Mouse (Mus musculus): ENCODE results near the gene Gpn2. TPM values are rescaled to one million over a fixed set of nuclear protein-coding genes. Genes with fewer than 3 reads are reported as not detected.
A peak's percentile ranks its signal among the peaks of the same experiment; 100 is the strongest.

Gene Gpn2
- polyA plus RNA-seq, 1 experiment from 2014 or later: 26.0 TPM

DNA sequence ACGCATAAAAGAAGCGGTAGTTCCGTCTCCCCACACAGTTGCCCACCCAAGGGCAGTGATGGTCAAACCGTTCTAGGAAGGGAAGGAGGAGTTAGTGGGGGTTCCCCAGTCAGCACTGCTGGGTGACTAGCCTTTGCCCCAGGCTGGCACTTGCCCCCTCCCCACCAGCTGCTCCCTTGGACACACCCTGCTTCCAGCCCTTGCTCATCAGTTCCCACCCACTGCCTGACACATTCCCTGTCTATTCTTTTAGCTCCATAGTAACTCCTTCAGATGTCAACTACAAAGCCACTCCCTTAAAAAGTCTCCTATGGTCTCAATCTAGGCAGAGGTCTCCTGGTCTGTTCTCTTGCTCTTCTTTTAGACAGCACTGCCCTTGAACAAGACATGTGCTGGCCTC is 29.7 kb downstream of the Gpn2 start:
- no peak overlapping the region for H3K4me2 ChIP-seq
- H3K27ac ChIP-seq: no peak overlapping the region
- H3K9ac ChIP-seq: no peak overlapping the region
- no peak overlapping the region for H3K4me3 ChIP-seq (replicated peaks)
- peaks cover 40% of the 10 kb centered on the region for H3K36me3 ChIP-seq (replicated peaks)
- H3K9me3 ChIP-seq: 0 out of 2 replicates have a peak, but pooled peaks cover 9% of the 10 kb centered on the region
- ATAC-seq (ENCODE audit: low FRiP score): no peak
- H3K4me1 ChIP-seq: no peaks in the 10 kb centered on the region
- WGBS: 89% methylated on average over 4 of the region's 4 CpGs
- no peaks in the 10 kb centered on the region for H3K27me3 ChIP-seq

GRCm38 (mm10) chr4:133614274-133614761 is 30.2 kb downstream of the Gpn2 start:
- H3K36me3 ChIP-seq (replicated peaks): peaks cover 40% of the 10 kb centered on the region

DNA sequence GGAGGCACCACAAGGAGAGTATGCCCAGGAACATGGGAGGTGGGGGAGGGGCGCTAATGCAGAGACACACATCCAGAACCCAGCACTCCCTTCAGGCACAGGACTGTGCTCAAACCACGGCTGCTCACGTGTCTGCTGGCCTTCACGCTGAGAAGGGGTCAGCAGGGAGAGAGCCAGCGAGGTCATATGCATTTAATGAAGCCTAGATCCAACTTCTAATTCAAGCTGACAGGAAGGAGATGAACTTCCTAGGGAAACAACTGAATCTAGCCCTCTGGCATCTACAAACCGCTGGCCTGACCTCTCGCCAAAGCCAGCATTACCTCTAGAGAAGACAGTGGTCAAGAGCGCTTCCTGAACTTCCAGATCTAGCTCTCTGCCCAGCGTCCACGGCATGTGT is 31.3 kb downstream of the Gpn2 start:
- no peak overlapping the region for H3K4me3 ChIP-seq (replicated peaks)
- H3K9ac ChIP-seq: no peak overlapping the region
- no peak for ATAC-seq (ENCODE audit: low FRiP score)
- H3K27me3 ChIP-seq: no peaks in the 10 kb centered on the region
- no peak overlapping the region for H3K4me2 ChIP-seq
- 89% methylated on average over 10 of the region's 10 CpGs for WGBS
- H3K4me1 ChIP-seq: no peaks in the 10 kb centered on the region
- H3K36me3 ChIP-seq (replicated peaks): peaks cover 41% of the 10 kb centered on the region
- H3K27ac ChIP-seq: no peak overlapping the region
- 0 out of 2 replicates have a peak, but pooled peaks cover 9% of the 10 kb centered on the region for H3K9me3 ChIP-seq

More at GRCm38 (mm10) chr4:133614274-133614761, 30.2 kb downstream of the Gpn2 start:
- Histone ChIP-seq H3K9ac (no peak overlapping the region), H3K4me2 (no peak overlapping the region), H3K27ac (no peak overlapping the region), H3K4me1 (no peaks in the 10 kb centered on the region), H3K4me3 (replicated peaks) (no peak overlapping the region), H3K27me3 (no peaks in the 10 kb centered on the region), H3K9me3 (0 out of 2 replicates have a peak, but pooled peaks cover 9% of the 10 kb centered on the region)
- WGBS: 87% methylated on average over 8 of the region's 8 CpGs
- no peak for ATAC-seq (ENCODE audit: low FRiP score)

DNA sequence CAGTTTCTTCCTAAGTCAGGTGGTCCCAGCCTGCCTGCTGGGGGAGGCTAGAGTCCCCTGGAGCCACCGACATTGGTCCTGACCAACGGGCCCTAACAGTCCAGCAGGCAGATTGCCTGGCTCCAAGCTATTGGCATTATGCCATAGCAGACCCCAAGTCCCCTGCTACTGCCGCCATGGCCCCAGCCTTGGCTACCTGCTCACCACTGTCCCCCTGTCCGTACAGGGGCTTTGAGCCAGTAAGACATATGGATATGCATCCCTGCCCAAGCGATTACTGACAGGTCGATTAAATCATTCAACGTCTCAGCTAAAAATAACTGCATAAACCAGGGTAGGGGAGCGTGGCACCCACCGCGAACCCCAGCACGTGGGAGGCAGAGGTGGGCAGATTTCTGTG is 33.8 kb downstream of the Gpn2 start:
- Histone ChIP-seq H3K27ac (no peak overlapping the region), H3K4me1 (no peaks in the 10 kb centered on the region), H3K4me3 (replicated peaks) (no peak overlapping the region), H3K9me3 (no peaks in the 10 kb centered on the region), H3K36me3 (replicated peaks) (peaks cover 32% of the 10 kb centered on the region), H3K27me3 (no peaks in the 10 kb centered on the region), H3K9ac (no peak overlapping the region), H3K4me2 (no peak overlapping the region)
- no peak for ATAC-seq (ENCODE audit: low FRiP score)
- 95% methylated on average over 11 of the region's 11 CpGs for WGBS

GRCm38 (mm10) chr4:133619473-133620136 is 35.4 kb downstream of the Gpn2 start:
- Histone ChIP-seq H3K27me3 (no peaks in the 10 kb centered on the region), H3K4me1 (no peaks in the 10 kb centered on the region), H3K36me3 (replicated peaks) (peaks cover 24% of the 10 kb centered on the region), H3K9ac (no peak overlapping the region), H3K9me3 (no peaks in the 10 kb centered on the region), H3K27ac (no peak overlapping the region), H3K4me2 (no peak overlapping the region), H3K4me3 (replicated peaks) (no peak overlapping the region)
- WGBS: 73% methylated on average over 4 of the region's 4 CpGs
- no peak for ATAC-seq (ENCODE audit: low FRiP score)

GRCm38 (mm10) chr4:133620668-133621067 is 36.5 kb downstream of the Gpn2 start:
- H3K27ac ChIP-seq: no peak overlapping the region
- no peaks in the 10 kb centered on the region for H3K27me3 ChIP-seq
- no peaks in the 10 kb centered on the region for H3K4me1 ChIP-seq
- no peak overlapping the region for H3K9ac ChIP-seq
- H3K36me3 ChIP-seq (replicated peaks): peaks cover 28% of the 10 kb centered on the region
- no peak for ATAC-seq (ENCODE audit: low FRiP score)
- WGBS: 92% methylated on average over 8 of the region's 8 CpGs
- no peaks in the 10 kb centered on the region for H3K9me3 ChIP-seq
- no peak overlapping the region for H3K4me2 ChIP-seq
- H3K4me3 ChIP-seq (replicated peaks): no peak overlapping the region

DNA sequence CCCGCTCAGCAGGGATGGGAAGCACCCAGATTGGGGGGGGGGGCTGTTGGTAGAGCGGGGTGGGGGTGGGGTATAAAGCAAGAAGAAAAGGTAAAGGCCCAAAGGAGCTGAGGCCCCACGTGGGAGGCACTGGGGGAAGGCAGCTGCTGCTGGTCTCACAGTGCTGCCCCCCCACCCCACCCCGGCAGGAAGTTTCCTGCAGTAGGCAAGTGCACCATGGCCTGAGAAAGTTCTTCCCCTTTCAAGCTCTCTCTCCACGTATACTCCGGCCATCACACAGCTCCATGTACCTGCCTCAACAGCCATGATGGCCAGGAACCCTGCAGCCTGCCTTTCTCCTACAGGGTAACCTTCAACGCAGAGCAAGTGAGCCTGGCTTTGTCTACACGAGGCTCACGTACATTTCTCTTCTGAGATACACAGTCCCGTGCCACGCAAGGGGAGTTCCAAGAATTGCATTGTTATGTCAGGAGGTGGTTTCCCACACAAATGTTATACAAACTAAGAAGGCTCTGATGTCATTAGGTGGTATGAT is 38.1 kb downstream of the Gpn2 start:
- WGBS: 82% methylated on average over 11 of the region's 11 CpGs
- Histone ChIP-seq H3K4me3 (replicated peaks) (no peak overlapping the region), H3K9me3 (no peaks in the 10 kb centered on the region), H3K4me1 (no peaks in the 10 kb centered on the region), H3K9ac (no peak overlapping the region), H3K27me3 (no peaks in the 10 kb centered on the region), H3K36me3 (replicated peaks) (peaks cover 40% of the 10 kb centered on the region), H3K4me2 (no peak overlapping the region), H3K27ac (no peak overlapping the region)
- no peak for ATAC-seq (ENCODE audit: low FRiP score)

GRCm38 (mm10) chr4:133624830-133625229 is 40.7 kb downstream of the Gpn2 start:
- Histone ChIP-seq H3K9me3 (no peaks in the 10 kb centered on the region), H3K36me3 (replicated peaks) (peaks cover 40% of the 10 kb centered on the region), H3K27me3 (no peaks in the 10 kb centered on the region), H3K4me2 (no peak overlapping the region), H3K27ac (no peak overlapping the region), H3K4me3 (replicated peaks) (no peak overlapping the region), H3K4me1 (no peaks in the 10 kb centered on the region), H3K9ac (no peak overlapping the region)
- WGBS: 95% methylated on average over 7 of the region's 7 CpGs
- no peak for ATAC-seq (ENCODE audit: low FRiP score)

- Histone ChIP-seq H3K27ac (0 out of 2 replicates have a peak overlapping the region, but pooled peaks have one; percentile 20), H3K9me3 (no peaks in the 10 kb centered on the region), H3K4me2 (no peak overlapping the region), H3K27me3 (no peaks in the 10 kb centered on the region), H3K36me3 (replicated peaks) (peaks cover 34% of the 10 kb centered on the region), H3K4me3 (replicated peaks) (no peak overlapping the region), H3K9ac (no peak overlapping the region), H3K4me1 (0 out of 2 replicates have a peak, but pooled peaks cover 4% of the 10 kb centered on the region)
- WGBS: 69% methylated on average over 11 of the region's 11 CpGs
- ATAC-seq (ENCODE audit: low FRiP score): no peak
Observed at GRCm38 (mm10) chr4:133625621-133626071, 41.5 kb downstream of the Gpn2 start.

DNA sequence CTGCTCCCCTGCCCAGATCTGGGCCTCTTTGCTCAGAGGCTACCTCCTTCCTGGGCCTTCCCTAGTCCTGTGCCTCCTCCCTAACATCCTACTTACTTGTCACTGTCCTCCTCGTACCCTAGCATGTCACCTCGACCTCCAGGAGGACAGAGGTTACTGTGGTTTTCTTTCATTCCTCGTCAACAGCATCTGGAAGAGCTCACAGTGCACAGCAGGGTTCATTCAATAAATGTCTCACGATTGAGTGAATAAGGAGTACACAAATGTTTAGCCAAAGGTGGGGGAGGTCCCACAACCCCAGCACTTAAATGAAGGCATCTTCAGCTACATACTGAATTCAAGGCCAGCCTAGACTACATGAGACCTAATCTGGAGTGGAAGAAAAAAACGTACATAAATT is 42.1 kb downstream of the Gpn2 start:
- no peak overlapping the region for H3K4me3 ChIP-seq (replicated peaks)
- WGBS: 53% methylated on average over 5 of the region's 5 CpGs
- no peaks in the 10 kb centered on the region for H3K27me3 ChIP-seq
- peak overlapping the region; percentile 20; the same call in 1 of the 2 replicates for H3K27ac ChIP-seq
- no peaks in the 10 kb centered on the region for H3K9me3 ChIP-seq
- peaks cover 31% of the 10 kb centered on the region for H3K36me3 ChIP-seq (replicated peaks)
- ATAC-seq (ENCODE audit: low FRiP score): no peak
- H3K4me2 ChIP-seq: no peak overlapping the region
- H3K4me1 ChIP-seq: peaks cover 8% of the 10 kb centered on the region
- no peak overlapping the region for H3K9ac ChIP-seq

DNA sequence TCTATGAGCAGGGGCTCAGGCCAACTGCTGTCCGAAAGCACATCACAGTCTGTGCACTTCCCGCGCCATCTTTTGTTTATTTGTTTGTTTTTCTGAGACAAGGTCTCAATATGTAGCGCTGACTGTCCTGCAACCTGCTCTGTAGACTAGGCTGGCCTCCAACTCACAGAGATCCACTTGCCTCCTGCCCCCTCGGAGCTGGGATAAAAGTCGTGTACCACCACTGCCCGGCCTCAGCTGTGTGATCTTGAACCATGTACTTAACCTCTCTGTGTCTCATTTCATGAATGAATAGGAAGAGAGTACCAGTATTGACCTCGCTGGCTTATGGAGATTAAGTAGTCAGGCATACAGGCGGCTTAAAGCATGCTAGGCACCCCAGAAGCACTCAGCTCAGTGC is 42.5 kb downstream of the Gpn2 start:
- H3K4me3 ChIP-seq (replicated peaks): no peak overlapping the region
- no peak overlapping the region for H3K9ac ChIP-seq
- no peaks in the 10 kb centered on the region for H3K9me3 ChIP-seq
- H3K4me1 ChIP-seq: peaks cover 12% of the 10 kb centered on the region
- peaks cover 30% of the 10 kb centered on the region for H3K36me3 ChIP-seq (replicated peaks)
- ATAC-seq (ENCODE audit: low FRiP score): no peak
- no peaks in the 10 kb centered on the region for H3K27me3 ChIP-seq
- no peak overlapping the region for H3K4me2 ChIP-seq
- H3K27ac ChIP-seq: peak overlapping the region; percentile 8; the same call in 1 of the 2 replicates
- 84% methylated on average over 9 of the region's 9 CpGs for WGBS

GRCm38 (mm10) chr4:133627039-133627438 is 42.9 kb downstream of the Gpn2 start:
- H3K4me1 ChIP-seq: peaks cover 16% of the 10 kb centered on the region
- peaks cover 30% of the 10 kb centered on the region for H3K36me3 ChIP-seq (replicated peaks)
- H3K9me3 ChIP-seq: no peaks in the 10 kb centered on the region
- no peak overlapping the region for H3K4me3 ChIP-seq (replicated peaks)
- no peaks in the 10 kb centered on the region for H3K27me3 ChIP-seq
- no peak overlapping the region for H3K4me2 ChIP-seq
- WGBS: 93% methylated on average over 14 of the region's 14 CpGs
- no peak overlapping the region for H3K9ac ChIP-seq
- H3K27ac ChIP-seq: peak overlapping the region; percentile 8; the same call in 1 of the 2 replicates
- no peak for ATAC-seq (ENCODE audit: low FRiP score)

GRCm38 (mm10) chr4:133628517-133628916 is 44.4 kb downstream of the Gpn2 start:
- WGBS: 86% methylated on average over 2 of the region's 2 CpGs
- Histone ChIP-seq H3K4me1 (peaks cover 25% of the 10 kb centered on the region), H3K27me3 (no peaks in the 10 kb centered on the region), H3K4me2 (no peak overlapping the region), H3K27ac (no peak overlapping the region), H3K4me3 (replicated peaks) (no peak overlapping the region), H3K9ac (no peak overlapping the region), H3K36me3 (replicated peaks) (peaks cover 30% of the 10 kb centered on the region), H3K9me3 (no peaks in the 10 kb centered on the region)
- ATAC-seq (ENCODE audit: low FRiP score): no peak

Data from forebrain, embryonic 12.5 days (tissue).